Mouse (Mus musculus) frontal cortex, postnatal 10 days (tissue): ENCODE measurements around the gene Fxr2.

Experiments
- DNase-seq, 2 experiments: peaks; one replicate each; pipeline ENCODE4 v3.0.0; 2022; ENCODE audit warnings: low spot score in 2 of 2, mixed read lengths in 1 of 2

Gene Fxr2

GRCm38 (mm10) chr11:69657462-69657881 is 24.7 kb downstream of the Fxr2 start:
- DNase-seq: no peak

- no peak for DNase-seq
Observed at GRCm38 (mm10) chr11:69661221-69661881, 28.6 kb downstream of the Fxr2 start.

GRCm38 (mm10) chr11:69662213-69662966 is 29.6 kb downstream of the Fxr2 start, which contains the start of gene Mpdu1:
Gene Mpdu1, minus strand, starts transcription at chr11:69662642.
- peak; percentile 94 for DNase-seq

- no peak for DNase-seq
Observed at GRCm38 (mm10) chr11:69662967-69663671, 30.3 kb downstream of the Fxr2 start.

GRCm38 (mm10) chr11:69663795-69664194 is 31.0 kb downstream of the Fxr2 start:
- DNase-seq: no peak

- no peak for DNase-seq
Observed at GRCm38 (mm10) chr11:69664841-69665240, 32.1 kb downstream of the Fxr2 start.

GRCm38 (mm10) chr11:69665457-69665960 is 32.7 kb downstream of the Fxr2 start:
- DNase-seq: no peak

GRCm38 (mm10) chr11:69665961-69666664 is 33.3 kb downstream of the Fxr2 start, which contains the start of gene Cd68:
Gene Cd68, minus strand, starts transcription at chr11:69666153.
- peak in 1 of 2 experiments; percentile 74 for DNase-seq

GRCm38 (mm10) chr11:69666665-69667005 is 33.8 kb downstream of the Fxr2 start:
- DNase-seq: no peak

- peak; percentile 91 to 92 for DNase-seq
Observed at GRCm38 (mm10) chr11:69670786-69671725, 38.3 kb downstream of the Fxr2 start.

- DNase-seq: peak; percentile 55 to 61
Observed at GRCm38 (mm10) chr11:69671726-69672124, 38.9 kb downstream of the Fxr2 start.

- DNase-seq: peak; percentile 100
Observed at GRCm38 (mm10) chr11:69672211-69672706, 39.5 kb downstream of the Fxr2 start, which contains the start of gene Eif4a1. Gene Eif4a1, minus strand, starts transcription at chr11:69672423.

- no peak for DNase-seq
Observed at GRCm38 (mm10) chr11:69679144-69679543, 46.4 kb downstream of the Fxr2 start.

GRCm38 (mm10) chr11:69680136-69680855 is 47.5 kb downstream of the Fxr2 start:
- DNase-seq: no peak

GRCm38 (mm10) chr11:69681314-69682208 is 48.8 kb downstream of the Fxr2 start, which contains the start of gene Senp3:
Gene Senp3, minus strand, starts transcription at chr11:69682084.
- peak; percentile 95 to 97 for DNase-seq

GRCm38 (mm10) chr11:69682209-69682839 is 49.5 kb downstream of the Fxr2 start:
- DNase-seq: no peak

- DNase-seq: peak; percentile 74 to 87
Observed at GRCm38 (mm10) chr11:69682840-69683533, 50.2 kb downstream of the Fxr2 start.
